Mouse (Mus musculus): ENCODE data around the gene Sox6. TPM values are rescaled to one million over a fixed set of nuclear protein-coding genes. Genes with fewer than 3 reads are reported as not detected.
A peak's percentile ranks its signal among the peaks of the same experiment; 100 is the strongest.

The Sox6 gene
- total RNA-seq, 4 experiments from 2014 or later = 10.8 to 17.3 (median 12.6) TPM

- DNase-seq = no peak
These were observed 148.7 kb downstream of the Sox6 start for GRCm38 (mm10) chr7:115889926-115890325.

- no peak for DNase-seq
These were observed 150.0 kb downstream of the Sox6 start for GRCm38 (mm10) chr7:115888561-115888960.

- DNase-seq = no peak
These were observed 150.5 kb downstream of the Sox6 start for GRCm38 (mm10) chr7:115888120-115888519.

- DNase-seq = no peak
These were observed 165.7 kb downstream of the Sox6 start for GRCm38 (mm10) chr7:115872903-115873302.

GRCm38 (mm10) chr7:115868504-115868903, 170.1 kb downstream of the Sox6 start:
- no peak for DNase-seq

- no peak for DNase-seq
These were observed 170.9 kb downstream of the Sox6 start for GRCm38 (mm10) chr7:115867518-115868270.

GRCm38 (mm10) chr7:115866698-115867500, 171.7 kb downstream of the Sox6 start:
- DNase-seq = no peak

- no peak for DNase-seq
These were observed 172.5 kb downstream of the Sox6 start for GRCm38 (mm10) chr7:115865979-115866697.

- no peak for DNase-seq
These were observed 173.4 kb downstream of the Sox6 start for GRCm38 (mm10) chr7:115865231-115865630.

- no peak for DNase-seq
These were observed 174.2 kb downstream of the Sox6 start for GRCm38 (mm10) chr7:115864411-115864810.

- no peak for DNase-seq
These were observed 178.8 kb downstream of the Sox6 start for GRCm38 (mm10) chr7:115859691-115860401.

GRCm38 (mm10) chr7:115851131-115851530, 187.5 kb downstream of the Sox6 start:
- no peak for DNase-seq

- no peak for DNase-seq
These were observed 192.7 kb downstream of the Sox6 start for GRCm38 (mm10) chr7:115845791-115846366.

GRCm38 (mm10) chr7:115844910-115845309, 193.7 kb downstream of the Sox6 start:
- no peak for DNase-seq

GRCm38 (mm10) chr7:115844431-115844830, 194.2 kb downstream of the Sox6 start:
- peak; percentile 82 for DNase-seq

GRCm38 (mm10) chr7:115842251-115842650, 196.3 kb downstream of the Sox6 start:
- DNase-seq = no peak

- DNase-seq = no peak
These were observed 198.0 kb downstream of the Sox6 start for GRCm38 (mm10) chr7:115840613-115841012.

GRCm38 (mm10) chr7:115835005-115835404, 203.6 kb downstream of the Sox6 start:
- no peak for DNase-seq

- DNase-seq = no peak
These were observed 204.9 kb downstream of the Sox6 start for GRCm38 (mm10) chr7:115833701-115834100.

- no peak for DNase-seq
These were observed 207.4 kb downstream of the Sox6 start for GRCm38 (mm10) chr7:115830938-115831873.

- DNase-seq = no peak
These were observed 208.2 kb downstream of the Sox6 start for GRCm38 (mm10) chr7:115830366-115830765.
